Mouse (Mus musculus): ENCODE measurements around the gene Alk. TPM values are rescaled to one million over a fixed set of nuclear protein-coding genes. Genes with fewer than 3 reads are reported as not detected.

The Alk gene
- polyA plus RNA-seq, 1 experiment from 2014 or later, result 0.07 TPM

- Histone ChIP-seq H3K4me2 (ENCODE audit: low read depth, low read length) (no peak overlapping the region), H3K4me3 (ENCODE audit: low read depth, low read length) (no peak overlapping the region), H3K27me3 (ENCODE audit: insufficient read depth, low read length) (no peaks in the 10 kb centered on the region), H3K4me1 (ENCODE audit: insufficient read depth) (no peaks in the 10 kb centered on the region), H3K36me3 (replicated peaks; ENCODE audit: insufficient read depth, low read length) (no peaks in the 10 kb centered on the region), H3K9me3 (ENCODE audit: low read length) (no peaks in the 10 kb centered on the region), H3K27ac (ENCODE audit: low read depth) (no peak overlapping the region), H3K9ac (replicated peaks) (no peak overlapping the region)
- 54% methylated on average over 11 of the region's 11 CpGs for whole genome bisulfite sequencing (ENCODE audit: insufficient replicate concordance)
- DNase-seq, result no peak
- no peak for TF ChIP-seq EP300 (IDR thresholded peaks at IDR 0.05; ENCODE audit: low read depth)
- no peak for TF ChIP-seq CTCF (IDR thresholded peaks at IDR 0.05; ENCODE audit: low read depth)
- ATAC-seq, result no peak
Measured at GRCm38 (mm10) chr17:71964610-71965009, 639.8 kb downstream of the Alk start.

- H3K4me1 ChIP-seq (ENCODE audit: insufficient read depth), result no peaks in the 10 kb centered on the region
- H3K4me3 ChIP-seq (ENCODE audit: low read depth, low read length), result no peak overlapping the region
- no peak overlapping the region for H3K27ac ChIP-seq (ENCODE audit: low read depth)
- H3K9ac ChIP-seq (replicated peaks), result no peak overlapping the region
- H3K9me3 ChIP-seq (ENCODE audit: low read length), result no peaks in the 10 kb centered on the region
- no peak for ATAC-seq
- H3K27me3 ChIP-seq (ENCODE audit: insufficient read depth, low read length), result no peaks in the 10 kb centered on the region
- 56% methylated on average over 9 of the region's 9 CpGs for WGBS (ENCODE audit: insufficient replicate concordance)
- no peaks in the 10 kb centered on the region for H3K36me3 ChIP-seq (replicated peaks; ENCODE audit: insufficient read depth, low read length)
- TF ChIP-seq CTCF (IDR thresholded peaks at IDR 0.05; ENCODE audit: low read depth) (no peak), EP300 (IDR thresholded peaks at IDR 0.05; ENCODE audit: low read depth) (no peak)
- no peak for DNase-seq
- no peak overlapping the region for H3K4me2 ChIP-seq (ENCODE audit: low read depth, low read length)
Measured at GRCm38 (mm10) chr17:71962746-71963145, 641.7 kb downstream of the Alk start.

- no peak overlapping the region for H3K9ac ChIP-seq (replicated peaks)
- no peak for ATAC-seq
- no peak overlapping the region for H3K4me2 ChIP-seq (ENCODE audit: low read depth, low read length)
- TF ChIP-seq CTCF (IDR thresholded peaks at IDR 0.05; ENCODE audit: low read depth) (no peak), EP300 (IDR thresholded peaks at IDR 0.05; ENCODE audit: low read depth) (no peak)
- DNase-seq, result no peak
- H3K9me3 ChIP-seq (ENCODE audit: low read length), result no peaks in the 10 kb centered on the region
- 58% methylated on average over 7 of the region's 7 CpGs for WGBS (ENCODE audit: insufficient replicate concordance)
- no peaks in the 10 kb centered on the region for H3K36me3 ChIP-seq (replicated peaks; ENCODE audit: insufficient read depth, low read length)
- H3K27ac ChIP-seq (ENCODE audit: low read depth), result no peak overlapping the region
- H3K4me3 ChIP-seq (ENCODE audit: low read depth, low read length), result no peak overlapping the region
- H3K27me3 ChIP-seq (ENCODE audit: insufficient read depth, low read length), result no peaks in the 10 kb centered on the region
- H3K4me1 ChIP-seq (ENCODE audit: insufficient read depth), result no peaks in the 10 kb centered on the region
Measured at GRCm38 (mm10) chr17:71955011-71955410, 649.4 kb downstream of the Alk start.

GRCm38 (mm10) chr17:71954217-71954844 lies 650.1 kb downstream of the Alk start:
- H3K4me1 ChIP-seq (ENCODE audit: insufficient read depth), result no peaks in the 10 kb centered on the region
- no peak overlapping the region for H3K9ac ChIP-seq (replicated peaks)
- no peak overlapping the region for H3K4me3 ChIP-seq (ENCODE audit: low read depth, low read length)
- H3K27ac ChIP-seq (ENCODE audit: low read depth), result no peak overlapping the region
- H3K9me3 ChIP-seq (ENCODE audit: low read length), result no peaks in the 10 kb centered on the region
- WGBS (ENCODE audit: insufficient replicate concordance), result 80% methylated on average over 15 of the region's 15 CpGs
- no peaks in the 10 kb centered on the region for H3K27me3 ChIP-seq (ENCODE audit: insufficient read depth, low read length)
- ATAC-seq, result no peak
- no peak for TF ChIP-seq EP300 (IDR thresholded peaks at IDR 0.05; ENCODE audit: low read depth)
- TF ChIP-seq CTCF (IDR thresholded peaks at IDR 0.05; ENCODE audit: low read depth), result no peak
- DNase-seq, result no peak
- H3K4me2 ChIP-seq (ENCODE audit: low read depth, low read length), result no peak overlapping the region
- H3K36me3 ChIP-seq (replicated peaks; ENCODE audit: insufficient read depth, low read length), result no peaks in the 10 kb centered on the region

GRCm38 (mm10) chr17:71950968-71951367 lies 653.5 kb downstream of the Alk start:
- WGBS (ENCODE audit: insufficient replicate concordance), result 75% methylated on average over 5 of the region's 5 CpGs
- Histone ChIP-seq H3K4me2 (ENCODE audit: low read depth, low read length) (no peak overlapping the region), H3K9me3 (ENCODE audit: low read length) (no peaks in the 10 kb centered on the region)

GRCm38 (mm10) chr17:71948687-71949086 lies 655.7 kb downstream of the Alk start:
- H3K9ac ChIP-seq (replicated peaks), result no peak overlapping the region
- no peak overlapping the region for H3K4me3 ChIP-seq (ENCODE audit: low read depth, low read length)
- H3K4me2 ChIP-seq (ENCODE audit: low read depth, low read length), result no peak overlapping the region
- peak; percentile 87 for ATAC-seq
- DNase-seq, result no peak
- 49% methylated on average over 5 of the region's 5 CpGs for WGBS (ENCODE audit: insufficient replicate concordance)
- H3K9me3 ChIP-seq (ENCODE audit: low read length), result no peaks in the 10 kb centered on the region
- H3K27ac ChIP-seq (ENCODE audit: low read depth), result no peak overlapping the region
- H3K27me3 ChIP-seq (ENCODE audit: insufficient read depth, low read length), result no peaks in the 10 kb centered on the region
- no peaks in the 10 kb centered on the region for H3K36me3 ChIP-seq (replicated peaks; ENCODE audit: insufficient read depth, low read length)
- H3K4me1 ChIP-seq (ENCODE audit: insufficient read depth), result no peaks in the 10 kb centered on the region; the same call in 1 of the 2 replicates
- TF ChIP-seq CTCF (IDR thresholded peaks at IDR 0.05; ENCODE audit: low read depth) (no peak), EP300 (IDR thresholded peaks at IDR 0.05; ENCODE audit: low read depth) (no peak)

More at GRCm38 (mm10) chr17:71950968-71951367, 653.5 kb downstream of the Alk start:
- no peaks in the 10 kb centered on the region; the same call in 1 of the 2 replicates for H3K4me1 ChIP-seq (ENCODE audit: insufficient read depth)
- DNase-seq (no peak), ATAC-seq (no peak)
- H3K36me3 ChIP-seq (replicated peaks; ENCODE audit: insufficient read depth, low read length), result no peaks in the 10 kb centered on the region
- no peak overlapping the region for H3K9ac ChIP-seq (replicated peaks)
- H3K27me3 ChIP-seq (ENCODE audit: insufficient read depth, low read length), result no peaks in the 10 kb centered on the region
- TF ChIP-seq CTCF (IDR thresholded peaks at IDR 0.05; ENCODE audit: low read depth) (no peak), EP300 (IDR thresholded peaks at IDR 0.05; ENCODE audit: low read depth) (no peak)
- no peak overlapping the region for H3K4me3 ChIP-seq (ENCODE audit: low read depth, low read length)
- no peak overlapping the region for H3K27ac ChIP-seq (ENCODE audit: low read depth)

Data from liver, postnatal 0 days (tissue).